17 mouse cellular contexts compared by ENCODE assay signal in genomic region chr19:24528910-24529561, GRCm38 (mm10). TPM values are rescaled to one million over a fixed set of nuclear protein-coding genes. Genes with fewer than 3 reads are reported as not detected.
DNase-seq lines count a peak whose midpoint lies in the region; ATAC-seq and TF ChIP-seq lines count a peak whose summit lies in the region.
"Had no signal": no experiment of that assay in that cellular context is flagged by ENCODE, and none has a peak within 500 bp of the region (broad histone marks: within the 10 kb centered on the region; RNA-seq: fewer than 3 reads in every experiment).

No protein-coding gene starts in this region.

- H3K9ac ChIP-seq in intestine, embryonic 16.5 days (ENCODE audit: low read depth, low read length): no peak overlapping the region
- no peak overlapping the region for H3K9ac ChIP-seq in forebrain, embryonic 16.5 days (replicated peaks; ENCODE audit: low read depth, low read length)
- H3K9ac ChIP-seq: embryonic facial prominence, embryonic 15.5 days; heart, embryonic 13.5 days; hindbrain, embryonic 13.5 days; limb, embryonic 15.5 days; neural tube, embryonic 12.5 days had no signal

- peak; percentile 37 for ATAC-seq in activated CD4-positive, CD25-positive, alpha-beta regulatory T cell, adult 4 months
- ATAC-seq in intestine, embryonic 16.5 days: peak; percentile 77
- no peak for ATAC-seq in forebrain, embryonic 16.5 days

- peak; percentile 19 for DNase-seq in CD4-positive, CD25-positive, alpha-beta regulatory T cell, adult 2 months (ENCODE audit: low read depth, low spot score)
- DNase-seq in naive thymus-derived CD4-positive, alpha-beta T cell, adult 2 months (ENCODE audit: low read depth): peak; percentile 6
- no peak for DNase-seq in gastrocnemius, adult 2 months
- DNase-seq in urinary bladder, postnatal 4 days (ENCODE audit: low spot score in 2 of 2): no peak
- DNase-seq: cerebellum, postnatal 25 days; kidney, postnatal 36 days; right cerebral cortex, adult 18-20 months; thymus, postnatal 14 days had no signal

- no peaks in the 10 kb centered on the region for H3K27me3 ChIP-seq in intestine, embryonic 16.5 days (replicated peaks; ENCODE audit: control insufficient read depth, insufficient read depth, low read length)
- H3K27me3 ChIP-seq in forebrain, embryonic 16.5 days (replicated peaks; ENCODE audit: control insufficient read depth, insufficient read depth, low read length): no peaks in the 10 kb centered on the region
- H3K27me3 ChIP-seq: embryonic facial prominence, embryonic 15.5 days; heart, embryonic 13.5 days; hindbrain, embryonic 13.5 days; limb, embryonic 15.5 days; megakaryocyte, embryonic 14.5 days; neural tube, embryonic 12.5 days had no signal

- H3K4me2 ChIP-seq in intestine, embryonic 16.5 days (ENCODE audit: low read depth, low read length): peak overlapping the region; percentile 33
- H3K4me2 ChIP-seq in forebrain, embryonic 16.5 days (ENCODE audit: low read length): no peak overlapping the region
- H3K4me2 ChIP-seq: embryonic facial prominence, embryonic 15.5 days; heart, embryonic 13.5 days; hindbrain, embryonic 13.5 days; limb, embryonic 15.5 days; neural tube, embryonic 12.5 days had no signal

- 57% methylated on average over 4 of the region's 4 CpGs for WGBS in intestine, embryonic 16.5 days
- WGBS in forebrain, embryonic 16.5 days: 94% methylated on average over 4 of the region's 4 CpGs

- H3K9me3 ChIP-seq in intestine, embryonic 16.5 days (ENCODE audit: control insufficient read depth, low read length): no peaks in the 10 kb centered on the region
- no peaks in the 10 kb centered on the region for H3K9me3 ChIP-seq in forebrain, embryonic 16.5 days (ENCODE audit: control insufficient read depth, low read length)
- H3K9me3 ChIP-seq: embryonic facial prominence, embryonic 15.5 days; heart, embryonic 13.5 days; hindbrain, embryonic 13.5 days; limb, embryonic 15.5 days; megakaryocyte, embryonic 14.5 days; neural tube, embryonic 12.5 days had no signal

- peak overlapping the region; percentile 87 for H3K27ac ChIP-seq in intestine, embryonic 16.5 days (ENCODE audit: low read length)
- no peak overlapping the region for H3K27ac ChIP-seq in gastrocnemius, adult 2 months
- no peak overlapping the region for H3K27ac ChIP-seq in forebrain, embryonic 16.5 days (ENCODE audit: low read length)
- H3K27ac ChIP-seq: embryonic facial prominence, embryonic 15.5 days; hindbrain, embryonic 13.5 days; limb, embryonic 15.5 days; neural tube, embryonic 12.5 days had no signal

- H3K36me3 ChIP-seq in intestine, embryonic 16.5 days (ENCODE audit: control insufficient read depth, insufficient read depth, low read length): no peaks in the 10 kb centered on the region
- H3K36me3 ChIP-seq in forebrain, embryonic 16.5 days (ENCODE audit: control insufficient read depth, insufficient read depth): no peaks in the 10 kb centered on the region
- H3K36me3 ChIP-seq: embryonic facial prominence, embryonic 15.5 days; heart, embryonic 13.5 days; hindbrain, embryonic 13.5 days; limb, embryonic 15.5 days; neural tube, embryonic 12.5 days had no signal

- intact Hi-C loops in gastrocnemius, adult 2 months (cut with DNase I): no loop called here

- H3K4me3 ChIP-seq in intestine, embryonic 16.5 days (ENCODE audit: low read length): no peak overlapping the region
- no peak overlapping the region for H3K4me3 ChIP-seq in gastrocnemius, adult 2 months
- no peak overlapping the region for H3K4me3 ChIP-seq in forebrain, embryonic 16.5 days (replicated peaks; ENCODE audit: low read length)
- H3K4me3 ChIP-seq: embryonic facial prominence, embryonic 15.5 days; heart, embryonic 13.5 days; hindbrain, embryonic 13.5 days; limb, embryonic 15.5 days; megakaryocyte, embryonic 14.5 days; neural tube, embryonic 12.5 days had no signal

- peaks cover 18% of the 10 kb centered on the region for H3K4me1 ChIP-seq in intestine, embryonic 16.5 days (ENCODE audit: control insufficient read depth, insufficient read depth, low read length)
- H3K4me1 ChIP-seq in forebrain, embryonic 16.5 days (replicated peaks; ENCODE audit: control insufficient read depth, insufficient read depth, low read length): no peaks in the 10 kb centered on the region
- H3K4me1 ChIP-seq: embryonic facial prominence, embryonic 15.5 days; hindbrain, embryonic 13.5 days; limb, embryonic 15.5 days; neural tube, embryonic 12.5 days had no signal

- no peak for TF ChIP-seq CTCF in gastrocnemius, adult 2 months (IDR thresholded peaks at IDR 0.05)

RNA-seq across cellular contexts. Expression of gene Pip5k1b, which starts 26.6 kb away (rescaled TPM):
- 1 to 10 TPM; 5.7 to 6.2 TPM for polyA plus RNA-seq in activated CD4-positive, CD25-positive, alpha-beta regulatory T cell, adult 4 months (2017; shearing (Covaris generic))
- 22.1 and 26.1 TPM in 2 replicates for polyA plus RNA-seq in intestine, embryonic 16.5 days (2015; fragmentation: Nextera tagmentation; extraction: Ambion mirVana)
- under 1 TPM; 0.23 to 0.53 TPM for total RNA-seq in gastrocnemius, adult 2 months (2021)
- polyA plus RNA-seq in forebrain, embryonic 16.5 days (2015; fragmentation: Nextera tagmentation; extraction: Ambion mirVana): 1.8 and 2.2 TPM in 2 replicates

RNA-seq across cellular contexts. Expression of gene Fam122a, which starts 51.9 kb away (rescaled TPM):
- 1 to 10 TPM; 2.5 to 4.1 TPM for polyA plus RNA-seq in activated CD4-positive, CD25-positive, alpha-beta regulatory T cell, adult 4 months (2017; shearing (Covaris generic))
- 35.2 and 37.5 TPM in 2 replicates for polyA plus RNA-seq in intestine, embryonic 16.5 days (2015; fragmentation: Nextera tagmentation; extraction: Ambion mirVana)
- total RNA-seq in gastrocnemius, adult 2 months (2021): 10 to 100 TPM; 21.8 to 23.5 TPM
- polyA plus RNA-seq in forebrain, embryonic 16.5 days (2015; fragmentation: Nextera tagmentation; extraction: Ambion mirVana): 47.8 and 50.2 TPM in 2 replicates

Comparison
In these comparisons a context has a peak if more than half of its experiments do, and no peak if none do; other contexts are left out.
1. DNase-seq: peak in CD4-positive, CD25-positive, alpha-beta regulatory T cell, adult 2 months (single experiment) and naive thymus-derived CD4-positive, alpha-beta T cell, adult 2 months (single experiment); none in gastrocnemius, adult 2 months (single experiment) and urinary bladder, postnatal 4 days (0 of 2).